Mouse (Mus musculus): ENCODE results near the gene Arl15. TPM values are rescaled to one million over a fixed set of nuclear protein-coding genes. Genes with fewer than 3 reads are reported as not detected.

Arl15 gene
- total RNA-seq, 4 experiments from 2014 or later, result 2.0 to 5.0 (median 3.4) TPM

DNA sequence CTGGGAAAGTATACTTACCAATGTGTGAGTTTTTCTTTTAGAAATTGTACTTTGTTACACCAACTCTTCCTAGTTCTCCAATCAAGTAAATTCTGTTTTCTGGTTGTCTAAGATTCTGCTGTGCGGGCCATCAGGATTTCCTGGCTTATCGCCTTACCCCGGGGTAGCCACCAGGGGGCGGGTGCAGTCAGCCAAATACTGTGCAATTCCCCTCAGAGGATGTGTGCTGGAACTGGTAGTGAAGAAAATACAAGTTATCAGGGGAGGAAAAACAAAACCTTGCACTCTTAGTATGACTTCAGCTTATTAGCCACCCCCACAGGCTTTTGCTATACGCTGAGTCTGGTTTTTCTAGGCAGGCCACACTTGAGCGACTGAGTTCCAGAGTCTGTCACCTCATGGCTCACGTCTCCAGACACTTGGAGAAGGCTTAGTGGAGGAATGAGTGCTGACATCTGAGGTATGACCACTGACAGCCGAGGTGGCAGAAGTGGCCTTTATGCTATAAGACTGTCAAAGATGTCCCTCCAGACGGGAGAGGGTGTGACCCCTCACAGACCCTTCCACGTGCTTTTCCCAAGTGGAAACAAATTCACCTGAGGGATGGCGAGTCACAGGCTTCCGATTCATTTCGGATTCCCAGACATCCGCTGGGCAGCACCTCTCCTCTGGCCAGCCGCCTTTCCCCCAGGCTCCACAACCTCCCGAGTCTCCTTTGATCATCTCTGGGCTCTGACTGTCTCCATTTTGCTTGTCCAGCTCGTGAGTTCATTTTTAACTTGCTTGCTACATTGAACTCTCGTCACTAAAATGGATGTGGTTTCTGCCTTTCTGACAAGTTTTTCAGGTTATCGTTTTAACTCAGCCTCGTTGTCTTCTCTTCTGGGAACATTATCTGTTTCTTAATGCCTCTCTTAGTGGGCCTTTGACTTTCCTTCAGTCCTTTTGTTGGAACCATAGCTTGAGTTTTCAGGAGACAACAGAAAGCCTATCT, 75.2 kb downstream of the Arl15 start:
- DNase-seq (ENCODE audit: low spot score in 2 of 2), result peak; percentile 27 to 31

DNA sequence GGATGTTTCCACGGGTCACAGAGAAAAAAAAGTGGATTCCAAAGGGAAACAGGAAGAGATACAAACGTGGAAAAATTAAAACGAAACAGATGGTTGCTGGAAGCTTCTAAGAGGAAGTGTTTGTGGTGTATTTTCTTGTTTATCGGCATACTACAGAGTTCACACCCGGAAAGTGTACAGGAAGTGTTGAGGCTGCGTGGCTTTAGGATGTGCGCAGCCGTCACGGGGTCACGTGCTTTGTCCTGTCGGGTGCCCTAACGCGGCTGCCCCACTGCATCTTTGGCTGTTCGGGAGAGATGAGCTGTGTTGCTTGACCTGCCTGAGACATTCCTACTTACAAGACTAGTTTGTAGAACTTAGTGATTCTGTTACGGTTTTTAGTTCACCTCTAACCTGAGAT, 76.1 kb downstream of the Arl15 start:
- DNase-seq (ENCODE audit: low spot score in 2 of 2), result no peak

DNA sequence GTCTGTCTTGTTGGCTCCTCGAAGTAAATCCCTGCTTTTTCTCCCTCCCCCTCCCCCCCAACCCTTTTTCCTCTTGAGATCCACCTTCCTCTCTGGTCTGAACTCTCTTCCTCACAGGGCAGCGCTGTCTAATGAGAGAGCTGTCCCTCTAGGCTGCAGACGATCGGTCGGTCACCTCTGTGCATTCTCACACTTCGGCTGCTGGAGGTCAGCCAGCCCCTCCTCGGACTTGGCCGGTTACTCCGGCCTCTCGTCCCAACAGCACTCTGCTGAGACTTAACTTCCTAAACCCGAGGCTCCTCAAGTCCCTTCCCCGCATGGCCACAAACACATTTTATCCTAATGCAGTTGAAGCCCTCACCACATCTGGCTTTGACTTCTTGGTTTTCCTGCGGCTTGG, 77.5 kb downstream of the Arl15 start:
- DNase-seq (ENCODE audit: low spot score in 2 of 2), result peak; percentile 48 to 70

DNA sequence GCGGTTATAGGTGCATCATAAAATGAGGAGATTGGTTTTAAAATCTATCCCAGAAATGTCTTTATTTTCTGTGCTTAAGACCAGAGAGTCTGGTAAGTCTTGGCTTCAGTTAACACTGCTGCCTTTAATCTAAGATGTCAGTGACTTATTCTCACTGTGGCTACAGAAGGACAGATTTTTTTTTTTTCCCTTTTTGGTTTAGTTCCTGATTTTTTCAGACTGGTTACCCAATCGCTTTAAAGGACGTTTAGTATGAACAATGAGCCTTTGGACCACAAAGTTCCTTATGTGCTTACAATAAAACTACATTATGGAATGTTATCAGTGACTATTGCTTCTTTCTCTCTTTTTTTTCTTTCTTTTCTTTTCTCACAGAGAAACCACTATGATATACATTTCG, 81.4 kb downstream of the Arl15 start:
- no peak for DNase-seq (ENCODE audit: low spot score in 2 of 2)

DNA sequence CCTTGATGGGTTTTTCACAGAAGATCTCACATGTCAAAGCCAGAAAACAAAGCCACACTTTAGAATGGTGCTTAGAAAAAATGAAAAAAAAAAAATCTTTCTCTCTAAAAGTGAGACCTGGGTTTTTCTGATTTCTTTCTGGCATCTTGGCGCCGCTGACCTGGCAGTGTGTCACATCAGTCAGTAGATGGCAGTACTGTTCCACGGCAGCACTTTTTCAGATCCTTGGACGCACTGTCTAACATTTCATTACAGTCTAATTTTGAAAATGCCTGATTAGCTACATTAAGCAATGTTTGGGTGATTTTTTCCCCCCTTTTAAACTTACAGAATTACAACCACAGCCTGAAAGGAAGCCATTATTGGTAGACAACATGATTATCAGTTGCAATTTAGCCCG, 83.1 kb downstream of the Arl15 start:
- peak; percentile 26 to 28 for DNase-seq (ENCODE audit: low spot score in 2 of 2)

DNA sequence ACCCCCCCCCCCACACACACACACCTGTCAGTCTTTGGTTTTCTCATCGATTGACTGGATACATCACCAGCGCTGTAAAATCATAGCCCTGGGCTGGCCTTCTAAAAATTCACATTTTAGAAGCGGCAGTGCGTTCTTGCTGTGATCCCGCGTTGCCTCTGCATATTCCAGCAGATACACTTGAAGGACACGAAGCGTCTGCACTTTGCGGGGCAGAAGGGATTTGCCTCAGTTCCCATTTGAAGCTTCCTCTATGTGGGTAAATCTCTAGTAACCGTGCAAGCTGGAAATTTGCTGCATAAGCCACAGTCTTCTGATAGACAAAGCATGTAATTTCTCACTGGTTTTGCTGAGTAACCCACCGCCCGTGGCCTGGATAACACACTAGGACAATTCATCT, 84.3 kb downstream of the Arl15 start:
- no peak for DNase-seq (ENCODE audit: low spot score in 2 of 2)

DNA sequence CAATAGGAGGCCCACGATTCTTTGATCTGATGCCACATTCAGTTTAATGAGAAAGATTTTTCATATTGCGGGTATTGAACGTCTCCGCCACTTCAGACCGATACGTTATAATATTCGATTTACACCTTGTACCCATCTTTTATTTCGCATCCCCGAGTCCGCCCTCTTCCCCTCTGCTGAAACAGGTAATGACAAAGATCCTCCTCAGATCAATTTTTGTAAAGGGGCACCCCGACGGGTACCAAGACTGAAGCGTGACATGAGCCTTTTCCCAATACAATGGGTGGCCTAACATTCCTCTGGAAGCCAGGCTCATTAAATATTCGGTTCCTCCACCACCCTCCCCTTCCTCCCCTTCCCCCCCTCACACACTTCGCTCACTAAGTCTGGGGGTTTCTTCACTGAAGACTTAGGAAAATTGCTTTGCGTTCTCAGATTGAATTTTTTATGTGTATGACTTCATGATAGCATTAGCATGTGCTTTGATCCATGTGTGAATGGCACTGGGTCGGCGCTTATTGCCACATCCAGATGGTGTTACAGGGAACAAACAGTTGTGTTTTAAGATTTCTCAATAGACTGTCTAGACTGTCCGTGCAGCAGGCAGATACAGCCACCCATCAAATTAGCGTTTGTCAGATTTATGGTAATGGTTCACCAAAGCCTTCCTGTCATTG, 85.5 kb downstream of the Arl15 start:
- no peak for DNase-seq (ENCODE audit: low spot score in 2 of 2)

DNA sequence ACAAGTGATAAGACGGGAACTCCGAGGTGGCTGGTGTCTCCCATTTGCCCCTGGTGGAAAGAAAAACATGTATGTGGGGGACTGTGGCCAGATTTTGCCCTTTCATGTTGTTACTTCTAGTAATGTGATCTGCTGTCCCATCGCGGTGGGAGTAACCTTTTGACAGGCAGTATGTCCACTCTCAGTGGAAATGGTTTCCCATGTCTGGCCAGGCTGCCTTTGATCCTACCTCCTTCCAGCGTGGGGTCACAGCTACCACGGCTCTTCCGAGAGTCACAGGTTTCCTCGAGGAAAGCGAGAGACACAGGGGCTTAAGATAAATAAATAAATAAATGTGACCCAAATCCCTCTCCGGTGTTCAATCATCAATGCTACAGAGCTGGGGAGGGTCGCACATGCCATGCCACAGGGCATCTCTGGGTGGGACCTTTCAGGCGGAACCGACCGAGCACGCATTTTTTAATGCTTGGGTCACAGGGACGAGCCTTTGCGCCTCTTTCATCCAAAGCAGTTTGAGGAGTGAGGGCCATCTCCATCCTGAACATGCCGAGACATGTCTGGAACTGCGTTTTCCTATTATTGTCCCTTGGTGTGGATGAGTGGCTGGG, 86.4 kb downstream of the Arl15 start:
- no peak for DNase-seq (ENCODE audit: low spot score in 2 of 2)

DNA sequence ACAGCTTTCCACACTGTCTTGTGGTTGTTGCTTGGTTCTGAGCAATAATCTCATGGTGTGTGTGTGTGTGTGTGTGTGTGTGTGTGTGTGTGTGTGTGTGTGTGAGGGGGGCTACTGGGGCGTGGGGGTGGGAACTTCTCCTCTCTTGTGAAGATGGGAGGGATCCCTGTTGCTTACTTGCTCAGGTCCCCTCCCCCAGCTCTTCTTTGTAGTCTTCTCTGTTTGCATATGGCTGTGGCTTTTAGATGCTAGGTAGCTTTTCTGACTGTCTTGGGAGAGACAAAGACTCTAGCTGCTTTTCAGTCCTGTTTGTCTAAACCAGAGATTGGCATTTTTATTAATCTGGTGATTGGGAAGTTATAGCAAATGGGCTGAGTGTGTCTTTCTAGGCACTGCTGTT, 88.7 kb downstream of the Arl15 start:
- no peak for DNase-seq (ENCODE audit: low spot score in 2 of 2)

DNA sequence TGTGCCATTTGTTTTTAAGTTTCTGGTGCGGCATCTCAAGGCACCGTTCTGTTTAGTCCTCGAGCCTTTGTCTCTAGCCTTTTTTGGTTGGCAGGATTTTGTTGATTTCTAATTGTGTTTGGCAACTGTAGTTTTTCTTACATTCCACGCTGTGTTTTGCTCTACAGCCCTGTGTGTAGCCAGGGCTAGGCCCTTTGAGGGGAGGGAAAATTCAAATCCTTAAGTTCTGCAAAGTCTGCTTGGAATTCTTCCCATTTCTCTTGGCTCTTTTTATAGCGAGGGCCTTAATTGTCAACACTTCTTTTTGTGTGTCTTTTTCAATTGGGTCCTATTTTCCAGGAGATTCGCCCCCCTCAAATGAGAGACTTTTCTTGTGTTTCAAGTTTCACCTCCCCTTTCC, 92.8 kb downstream of the Arl15 start:
- DNase-seq (ENCODE audit: low spot score in 2 of 2), result no peak

DNA sequence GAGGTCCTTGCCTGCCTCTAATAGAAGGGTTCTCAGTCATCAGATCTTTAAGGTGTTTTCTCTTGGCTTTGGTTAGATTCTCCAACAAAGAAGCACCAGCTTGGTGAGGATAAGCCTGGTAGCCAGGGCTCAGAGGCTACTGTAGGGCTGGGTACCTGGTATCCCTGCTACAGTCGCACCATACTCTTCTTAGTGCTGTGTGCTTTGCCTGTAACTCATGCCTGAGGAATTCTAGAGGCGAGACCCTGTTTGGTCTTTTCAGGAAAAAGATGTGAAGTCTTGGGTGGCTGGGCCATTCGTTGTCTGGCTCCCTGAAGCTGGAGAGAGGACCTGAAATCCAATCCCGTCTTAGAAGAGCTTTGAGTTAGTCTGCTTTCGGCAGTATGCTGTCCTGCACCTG, 93.8 kb downstream of the Arl15 start:
- no peak for DNase-seq (ENCODE audit: low spot score in 2 of 2)

DNA sequence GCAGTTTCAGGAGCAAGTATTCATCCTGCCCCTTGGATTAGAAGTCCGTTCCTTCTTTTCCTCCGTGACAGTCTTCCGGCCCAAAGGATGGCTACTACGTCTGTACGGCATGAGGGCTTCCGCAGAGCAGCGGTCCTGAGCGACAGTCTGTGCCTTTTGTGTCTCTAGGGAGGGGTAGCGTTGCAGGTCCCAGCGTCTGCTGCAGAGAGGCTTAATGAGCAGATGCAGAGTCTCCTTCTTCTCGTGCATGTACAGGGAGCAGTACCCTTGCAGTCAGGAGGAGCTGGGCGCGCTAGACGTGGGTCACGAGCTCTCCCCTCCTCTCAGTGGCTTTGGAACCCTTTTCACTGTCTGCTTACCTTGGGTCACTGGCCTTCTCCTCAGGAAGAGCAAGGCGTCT, 94.4 kb downstream of the Arl15 start:
- DNase-seq (ENCODE audit: low spot score in 2 of 2), result no peak

DNA sequence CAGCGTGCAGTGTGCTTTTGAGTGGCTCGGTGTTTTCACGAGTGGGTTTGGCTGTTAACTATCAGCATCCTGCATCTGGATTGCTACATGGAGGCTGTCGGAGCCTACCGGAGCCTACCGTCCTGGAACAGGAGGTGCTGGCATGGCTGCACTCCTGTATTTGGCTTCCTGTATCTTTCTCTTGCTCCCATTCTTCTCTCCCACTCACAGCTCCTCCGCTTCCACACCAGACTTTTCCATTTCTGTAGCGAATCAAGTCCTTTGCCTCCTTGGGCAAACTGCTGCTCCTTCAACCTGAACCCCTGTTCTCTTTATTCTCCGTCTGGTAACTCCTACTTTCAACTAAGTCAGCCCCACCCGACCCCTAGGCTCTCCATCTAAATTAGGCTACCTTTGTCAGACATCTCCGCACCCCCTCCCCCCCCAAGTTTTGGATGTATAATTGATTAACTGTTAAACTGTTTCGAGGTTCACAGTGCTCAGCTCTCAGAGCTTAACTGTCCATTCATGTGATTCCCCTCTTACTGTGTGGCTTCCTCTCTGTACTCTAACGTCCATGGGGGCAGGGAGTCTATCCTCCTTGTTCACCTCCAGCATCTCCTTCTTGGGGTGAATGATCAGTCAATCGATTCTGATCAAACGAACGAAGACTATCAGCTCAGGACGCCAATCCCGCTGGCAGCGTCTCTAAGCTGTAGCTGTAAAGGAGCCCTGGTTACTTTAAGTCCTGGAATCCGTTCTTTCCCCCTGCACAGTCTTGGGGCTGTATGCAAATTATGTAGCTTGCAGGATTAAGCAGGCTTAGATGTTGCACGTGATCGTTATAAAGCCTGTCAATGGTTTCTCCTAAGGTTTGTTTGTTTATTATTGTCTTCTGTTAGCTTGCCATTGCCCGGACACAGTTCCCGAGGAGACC, 95.1 kb downstream of the Arl15 start:
- DNase-seq (ENCODE audit: low spot score in 2 of 2), result no peak

DNA sequence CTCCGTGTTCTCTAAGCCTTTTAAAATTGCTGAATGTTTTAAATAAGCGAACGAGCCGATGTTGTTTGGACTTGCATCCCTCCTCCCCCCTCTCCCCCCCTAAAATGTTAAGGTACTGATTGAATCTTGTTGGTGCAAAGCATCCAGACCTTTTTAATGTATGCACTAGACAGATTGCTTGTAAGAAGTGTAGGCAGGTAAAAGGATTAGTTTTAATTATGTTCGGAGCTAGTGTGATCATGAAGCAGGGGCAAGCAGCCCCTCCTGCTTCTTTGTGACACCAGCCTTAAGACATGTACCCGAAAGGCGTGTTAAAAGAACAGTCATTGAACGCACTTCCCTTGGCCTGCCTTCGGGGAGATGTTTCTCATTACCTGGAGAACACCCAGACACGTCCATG, 102.4 kb downstream of the Arl15 start:
- DNase-seq (ENCODE audit: low spot score in 2 of 2), result no peak

DNA sequence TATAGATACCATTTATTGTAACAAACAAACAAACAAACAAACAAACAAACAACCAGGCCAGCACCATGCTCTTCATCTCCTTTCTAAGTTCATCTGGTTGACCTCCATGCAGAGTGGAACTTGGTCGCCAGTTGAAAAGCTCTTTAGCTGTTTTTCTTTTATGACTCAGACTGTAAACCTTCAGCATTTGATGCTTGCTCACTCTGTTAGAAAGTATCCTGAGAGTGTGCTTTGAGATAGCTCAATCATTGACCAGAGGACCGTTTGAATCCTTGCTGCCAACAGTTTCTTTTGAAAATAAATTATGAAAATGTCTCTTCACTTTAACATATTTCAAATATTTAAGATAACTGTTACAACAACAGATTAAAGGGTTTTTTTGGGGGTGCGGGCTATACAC, 103.2 kb downstream of the Arl15 start:
- no peak for DNase-seq (ENCODE audit: low spot score in 2 of 2)

DNA sequence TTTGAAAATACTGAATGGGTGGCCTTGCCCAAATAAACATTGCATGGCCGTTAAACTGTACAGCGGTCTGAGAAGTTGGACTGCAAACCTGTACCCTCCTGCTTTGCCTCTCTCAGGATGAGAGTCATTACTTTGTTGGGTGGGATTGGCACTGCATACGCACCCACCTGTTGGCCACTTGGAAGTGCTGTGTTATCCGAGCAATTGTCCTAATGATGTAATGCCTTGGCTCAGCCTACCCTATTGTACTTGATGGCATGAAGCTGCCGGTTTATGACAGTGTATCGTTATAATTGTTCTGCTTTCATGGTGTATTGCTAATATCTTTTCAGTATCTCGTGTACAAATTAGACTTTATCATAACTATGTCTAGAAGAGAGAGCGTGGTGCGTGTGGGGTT, 103.6 kb downstream of the Arl15 start:
- DNase-seq (ENCODE audit: low spot score in 2 of 2), result no peak

DNA sequence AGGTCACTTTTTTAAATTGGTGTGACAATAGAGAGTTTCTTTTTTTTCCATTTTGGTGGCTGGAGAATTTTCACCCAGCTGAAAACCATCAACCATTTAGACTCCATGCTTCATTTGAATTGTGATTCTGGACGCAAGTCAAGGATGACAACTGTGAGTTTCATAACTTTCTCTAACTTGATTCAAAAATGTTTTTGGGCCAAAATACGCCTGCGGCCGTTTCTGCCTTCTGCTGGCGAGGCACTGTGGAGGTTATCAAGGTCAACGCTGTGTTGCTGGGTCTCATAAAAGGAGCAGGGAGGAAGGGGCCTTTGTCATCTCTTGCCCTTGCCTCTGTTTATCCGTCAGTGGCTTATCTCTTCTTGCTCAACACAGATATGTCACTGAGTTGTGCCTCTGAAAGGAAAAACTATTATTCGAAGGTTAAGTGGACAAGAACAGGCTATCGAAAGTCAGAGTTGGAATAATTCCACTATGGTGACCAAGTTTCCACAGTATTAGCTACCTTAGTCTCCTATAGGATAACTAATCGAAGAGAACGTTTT, 106.8 kb downstream of the Arl15 start:
- no peak for DNase-seq (ENCODE audit: low spot score in 2 of 2)

DNA sequence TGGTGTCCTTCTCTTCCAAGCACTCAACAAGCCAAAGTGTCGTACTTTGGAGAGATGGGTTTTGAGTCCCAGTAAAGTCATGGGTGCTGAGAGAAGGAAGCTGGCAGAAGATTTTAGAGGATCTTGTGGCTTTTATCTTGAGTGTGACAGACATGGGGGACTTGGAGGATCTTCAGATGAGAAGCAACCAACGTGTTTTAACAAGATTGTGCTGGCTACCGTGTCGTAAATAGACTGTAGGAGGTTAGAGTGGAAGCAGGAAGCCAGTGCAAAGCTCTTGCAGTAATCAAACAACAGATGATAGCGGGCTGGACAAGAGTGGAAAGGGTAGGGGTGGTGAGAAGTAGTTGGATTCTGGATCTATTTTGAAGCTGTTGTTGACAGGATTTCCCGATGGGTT, 109.0 kb downstream of the Arl15 start:
- DNase-seq (ENCODE audit: low spot score in 2 of 2), result no peak

DNA sequence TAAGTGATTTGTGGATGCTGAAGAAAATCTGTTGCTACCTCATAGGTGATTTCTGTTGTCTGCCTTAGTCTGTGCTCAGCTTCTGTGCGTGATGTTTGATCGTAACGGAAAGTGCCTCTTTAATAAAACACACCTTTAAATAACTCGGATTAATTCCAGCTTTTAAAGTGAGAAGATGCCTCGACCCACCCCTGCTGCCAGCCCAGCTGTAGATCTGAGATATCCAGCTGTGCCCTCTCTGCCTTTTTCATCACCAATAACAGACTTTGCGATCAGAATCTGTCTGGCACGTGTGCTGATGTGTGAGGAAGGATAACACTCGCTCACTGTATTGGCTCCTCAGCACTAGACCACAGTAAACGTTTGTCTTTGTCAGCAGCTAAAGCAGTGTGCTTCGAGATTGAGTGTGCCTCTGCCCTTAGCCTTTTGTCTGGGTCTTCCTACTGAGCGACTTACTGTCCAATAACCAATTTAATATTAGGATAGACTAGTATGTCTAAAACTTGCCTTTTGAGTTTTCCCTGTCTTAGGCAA, 117.7 kb downstream of the Arl15 start:
- DNase-seq (ENCODE audit: low spot score in 2 of 2), result no peak

DNA sequence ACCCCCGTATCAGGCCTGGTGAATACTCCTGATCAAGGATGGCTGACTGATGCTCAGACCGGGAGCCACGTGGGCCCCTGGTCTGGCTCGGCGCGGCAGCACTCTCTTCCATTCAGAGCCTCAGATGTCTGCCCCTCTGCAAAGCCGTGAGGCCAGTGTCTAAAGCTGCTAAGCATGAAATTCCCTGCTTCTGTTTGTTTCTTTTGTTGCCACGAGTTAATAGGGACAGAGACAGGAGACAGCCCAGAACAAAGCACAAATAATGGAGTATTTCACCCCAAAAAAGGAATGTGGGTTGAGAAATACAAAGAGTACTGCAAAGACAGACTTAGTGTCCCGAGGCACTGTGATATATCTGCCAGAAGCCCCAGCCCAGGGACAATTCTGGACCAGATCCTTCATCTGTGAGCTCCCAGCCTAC, 120.3 kb downstream of the Arl15 start:
- DNase-seq (ENCODE audit: low spot score in 2 of 2), result no peak

DNA sequence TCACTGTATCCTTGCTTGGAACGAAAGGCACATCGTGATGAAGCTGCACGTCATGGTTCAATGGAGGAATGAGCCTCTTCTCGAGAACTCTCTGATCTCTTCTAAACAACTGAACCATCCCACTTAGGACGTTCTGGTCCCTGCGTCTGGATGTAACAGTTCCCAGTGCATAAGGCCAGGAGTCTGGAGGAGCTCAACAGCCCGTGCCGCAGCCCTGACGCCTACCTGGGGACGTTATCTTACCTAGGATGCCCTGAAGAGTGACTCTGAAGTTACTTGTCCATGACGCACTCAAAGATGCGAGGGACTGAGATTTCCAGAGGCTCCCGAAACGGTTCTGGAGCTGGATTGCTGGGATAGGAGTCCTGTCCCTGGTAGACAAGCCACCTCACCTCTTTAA, 121.4 kb downstream of the Arl15 start:
- no peak for DNase-seq (ENCODE audit: low spot score in 2 of 2)

Measured in gastrocnemius, adult 8-10 months (tissue).